Mouse (Mus musculus) heart, adult 18-20 months (tissue): ENCODE measurements around the gene Ms4a2. TPM values are rescaled to one million over a fixed set of nuclear protein-coding genes. Genes with fewer than 3 reads are reported as not detected.

Experiments
- DNase-seq, 2 experiments: peaks; one replicate each; pipeline ENCODE4 v3.0.0; 2021 to 2022; ENCODE audit warnings: mixed read lengths in 1 of 2
- long read RNA-seq, 2 experiments: library from polyadenylated mRNA; stranded (forward); transcript quantifications; one replicate each; pipeline ENCODE4 v2.0.0; 2021
- total RNA-seq, 2 experiments: library from RNA; stranded (reverse); gene quantifications; 2 replicates each; pipeline ENCODE4 v1.2.3; 2021

The Ms4a2 gene
- total RNA-seq = not detected
- long read RNA-seq, experiment 1 = 0 reads
- long read RNA-seq, experiment 2 = 0 reads

DNA sequence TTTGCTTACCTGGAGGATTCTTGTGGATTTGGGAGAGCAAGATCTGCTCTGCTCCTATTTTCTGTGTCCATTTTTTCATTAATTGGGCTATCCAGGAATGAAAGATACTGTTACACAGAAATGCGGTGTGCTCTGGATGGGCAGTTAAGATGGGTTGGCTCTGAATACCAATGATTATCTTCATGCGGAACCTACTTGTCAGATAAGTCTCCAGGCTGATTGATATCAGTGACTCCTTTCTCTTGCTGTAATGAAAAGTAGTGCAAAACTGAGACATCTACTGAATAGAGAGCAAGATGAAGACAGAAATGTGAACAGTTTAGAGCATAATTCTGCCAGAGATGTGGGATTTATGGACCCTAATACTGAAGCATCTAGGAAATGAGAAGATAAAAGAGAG is at the start of gene Ms4a2:
Gene Ms4a2 (minus strand): TSS at position 169 of the 400 bp plus-strand sequence.
- DNase-seq = no peak

DNA sequence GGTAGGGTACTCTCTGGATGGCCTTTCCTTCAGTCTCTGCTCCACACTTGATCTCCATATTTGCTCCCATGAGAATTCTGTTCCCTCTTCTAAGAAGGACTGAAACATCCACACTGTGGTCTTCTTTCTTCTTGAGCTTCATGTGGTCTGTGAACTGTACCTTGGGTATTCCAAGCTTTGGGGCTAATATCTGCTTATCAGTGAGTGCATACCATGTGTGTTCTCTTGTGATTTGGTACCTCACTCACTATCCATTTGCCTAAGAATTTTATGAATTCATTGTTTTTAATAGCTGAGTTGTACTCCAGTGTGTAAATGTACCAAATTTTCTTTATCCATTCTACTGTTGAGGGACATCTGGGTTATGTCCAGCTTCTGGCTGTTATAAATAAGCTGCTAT is 38.0 kb upstream of the Ms4a2 start:
- DNase-seq = no peak

- no peak for DNase-seq
Measured at GRCm38 (mm10) chr19:11660459-11660858, 36.9 kb upstream of the Ms4a2 start, which contains the start of gene Oosp2. Gene Oosp2, minus strand, starts transcription at chr19:11660559.

- no peak for DNase-seq
Measured at GRCm38 (mm10) chr19:11659142-11659541, 35.6 kb upstream of the Ms4a2 start.

GRCm38 (mm10) chr19:11649564-11649963 is 26.0 kb upstream of the Ms4a2 start:
- DNase-seq = no peak

DNA sequence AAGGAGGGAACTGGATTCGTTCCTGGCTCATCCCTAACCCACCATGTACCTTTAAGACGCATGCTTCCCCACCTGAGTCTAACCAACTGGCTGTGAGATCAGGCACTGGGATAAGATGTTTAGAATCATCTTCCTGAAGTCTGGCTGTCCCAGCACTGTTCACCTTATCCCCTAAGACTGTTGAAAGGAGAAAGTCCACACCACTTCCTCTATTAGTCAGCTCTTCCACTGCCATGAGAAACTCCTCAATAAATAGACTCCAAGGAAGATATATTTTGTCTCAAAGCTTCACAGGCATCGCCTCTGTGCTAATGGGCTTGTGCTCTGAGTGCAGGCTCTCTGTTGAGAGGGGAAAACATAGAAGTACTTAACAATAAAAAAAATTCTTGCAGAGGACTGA is 22.6 kb upstream of the Ms4a2 start:
- DNase-seq = no peak

GRCm38 (mm10) chr19:11640732-11641131 is 17.2 kb upstream of the Ms4a2 start, which contains the start of gene Ms4a3:
Gene Ms4a3, minus strand, starts transcription at chr19:11640851.
- DNase-seq = no peak

- DNase-seq = no peak
Measured at GRCm38 (mm10) chr19:11639038-11639437, 15.5 kb upstream of the Ms4a2 start.

- DNase-seq = no peak
Measured at GRCm38 (mm10) chr19:11635572-11635971, 12.1 kb upstream of the Ms4a2 start.

DNA sequence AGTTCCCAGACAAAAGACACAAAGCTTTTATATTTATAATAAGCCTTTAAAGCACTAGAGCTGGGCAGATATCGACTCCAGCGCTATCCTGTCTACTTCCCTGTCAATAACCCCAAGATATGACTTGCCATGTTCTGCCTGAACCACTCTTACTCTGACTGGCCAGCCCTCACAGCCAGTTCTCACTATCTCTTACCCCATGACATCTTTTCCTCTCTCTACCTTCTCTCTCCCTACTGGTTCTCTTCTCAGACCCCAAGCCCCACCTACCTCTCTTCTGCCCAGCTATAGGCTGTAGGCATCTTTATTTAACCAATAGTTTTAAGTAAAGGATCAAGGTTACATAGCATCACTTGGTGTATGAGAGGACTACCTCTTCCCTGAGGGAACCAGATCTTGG is 10.8 kb upstream of the Ms4a2 start:
- DNase-seq = no peak

DNA sequence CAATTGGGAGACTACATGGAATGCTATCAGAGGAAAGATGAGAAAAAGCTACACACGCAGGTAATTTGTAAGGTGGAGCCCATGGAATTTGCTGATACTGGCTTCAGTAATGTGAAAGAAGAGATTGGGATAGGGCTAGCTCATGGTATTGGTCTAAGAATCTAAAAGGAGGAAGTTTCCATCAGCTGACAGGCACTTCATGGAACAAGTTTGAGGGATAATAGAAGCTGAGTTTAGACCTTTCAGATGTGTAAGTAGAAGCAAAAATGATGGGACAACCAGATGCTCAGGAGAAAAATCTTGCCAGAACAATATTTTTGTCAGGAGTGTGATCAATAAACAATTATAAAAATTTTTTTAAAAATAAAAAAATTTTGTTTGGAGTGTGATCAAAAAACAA is 10.2 kb upstream of the Ms4a2 start:
- no peak for DNase-seq

DNA sequence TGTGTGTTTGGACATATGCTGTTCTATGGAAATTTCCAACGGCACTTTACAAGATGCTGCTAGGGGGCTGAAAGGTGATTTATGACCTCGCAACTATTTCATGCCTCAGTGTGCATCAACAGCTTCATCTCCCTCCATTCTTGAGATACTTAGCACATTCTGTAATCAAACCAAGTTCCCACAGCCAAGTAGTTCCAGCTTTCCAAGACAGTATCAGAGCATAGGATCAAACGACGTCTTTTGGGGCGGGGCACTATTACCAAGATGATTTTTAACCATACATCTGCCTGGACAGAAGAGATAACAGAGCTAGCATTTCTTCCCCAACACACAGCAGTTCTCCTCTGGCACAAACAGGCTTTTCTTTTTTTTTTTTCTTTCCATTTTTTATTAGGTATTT is 1.7 kb upstream of the Ms4a2 start:
- no peak for DNase-seq

DNA sequence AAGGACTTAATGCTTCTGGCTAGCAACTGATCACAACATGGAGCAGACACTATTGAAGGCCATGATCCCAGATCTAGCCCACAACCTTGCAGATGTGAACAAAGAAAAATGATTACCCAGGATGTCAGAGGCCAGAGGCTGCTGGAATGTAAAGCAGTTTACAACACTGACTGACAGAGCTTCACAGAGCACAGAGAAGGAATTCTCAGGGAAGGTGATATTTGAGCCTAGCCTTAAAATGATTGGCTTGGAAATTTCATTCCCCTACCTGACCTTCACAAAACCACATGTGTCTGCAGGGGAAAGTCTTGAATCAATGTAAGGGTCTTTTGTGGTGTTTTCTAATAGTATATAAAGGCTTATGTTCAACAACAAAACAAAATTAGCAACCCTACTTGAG is 1.3 kb upstream of the Ms4a2 start:
- no peak for DNase-seq

- DNase-seq = no peak
Measured at GRCm38 (mm10) chr19:11617983-11618382, 5.5 kb downstream of the Ms4a2 start.

GRCm38 (mm10) chr19:11614805-11615204 is 8.7 kb downstream of the Ms4a2 start:
- DNase-seq = no peak

DNA sequence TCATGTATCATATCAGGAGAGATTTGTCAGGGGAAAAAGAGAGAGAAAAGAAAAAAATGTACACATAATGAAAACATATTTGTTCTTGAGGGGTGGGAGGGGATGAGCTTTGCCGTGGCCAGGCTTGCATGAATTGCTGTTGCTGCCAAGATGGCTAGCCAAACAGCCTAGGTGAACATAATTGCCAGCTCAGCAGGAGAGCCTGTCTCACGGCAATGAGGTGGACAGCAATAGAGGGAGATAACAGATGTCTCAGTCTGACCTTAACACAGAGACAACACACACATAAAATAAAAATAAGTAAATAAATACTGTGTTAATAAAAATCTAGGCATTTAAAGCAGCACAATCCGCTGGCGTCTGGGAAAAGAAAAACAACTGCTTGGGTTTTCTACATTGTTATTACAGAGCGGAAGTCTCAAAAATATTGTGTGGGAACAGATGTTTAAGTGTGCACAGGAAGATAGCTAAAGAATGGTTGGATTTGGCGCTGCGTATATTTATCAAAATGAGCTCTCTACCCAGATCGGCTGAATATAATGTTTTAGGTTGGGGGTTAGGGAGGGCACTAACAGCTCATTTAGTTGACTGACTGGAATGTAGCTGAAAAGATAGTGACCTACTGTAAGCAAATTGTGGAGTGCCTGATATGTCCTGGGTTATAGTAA is 9.6 kb downstream of the Ms4a2 start:
- DNase-seq = no peak

DNA sequence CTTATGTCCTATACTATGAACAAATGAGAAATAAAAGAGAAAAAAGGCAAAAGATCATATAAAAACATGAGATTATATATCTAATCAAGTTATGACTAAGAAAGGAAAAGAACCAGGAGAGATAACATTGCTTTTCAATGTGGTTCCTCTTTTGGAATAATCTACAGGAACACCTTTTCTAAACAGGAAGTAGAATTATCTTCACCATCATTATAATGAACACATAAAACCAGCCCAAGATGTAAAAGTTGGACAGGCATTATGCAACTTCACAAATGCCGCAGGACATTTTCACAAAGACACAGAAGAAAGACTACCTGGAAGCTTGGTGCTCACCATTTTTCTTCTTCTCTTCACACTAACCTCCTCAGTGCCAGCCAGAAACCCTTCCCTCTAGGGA is 10.4 kb downstream of the Ms4a2 start:
- DNase-seq = no peak

DNA sequence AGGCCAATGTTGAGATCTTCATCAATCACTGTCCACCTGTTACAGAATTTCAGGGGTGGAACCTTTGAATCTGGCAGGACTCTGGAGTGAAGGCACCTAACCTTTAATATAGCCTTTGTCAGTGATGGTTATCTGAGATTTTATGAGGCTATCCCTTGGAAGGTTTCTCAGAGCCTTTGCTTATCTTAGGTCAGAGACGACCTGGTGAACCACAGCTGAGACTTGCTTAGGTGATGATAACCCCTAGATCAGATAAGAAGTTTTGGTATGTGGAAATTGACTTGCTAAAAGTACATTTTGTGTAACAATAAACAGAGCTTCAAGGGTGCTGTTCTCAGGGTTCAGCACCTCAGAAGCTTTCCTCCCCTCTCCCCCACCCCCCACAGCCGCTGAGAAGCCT is 11.2 kb downstream of the Ms4a2 start:
- DNase-seq = no peak

DNA sequence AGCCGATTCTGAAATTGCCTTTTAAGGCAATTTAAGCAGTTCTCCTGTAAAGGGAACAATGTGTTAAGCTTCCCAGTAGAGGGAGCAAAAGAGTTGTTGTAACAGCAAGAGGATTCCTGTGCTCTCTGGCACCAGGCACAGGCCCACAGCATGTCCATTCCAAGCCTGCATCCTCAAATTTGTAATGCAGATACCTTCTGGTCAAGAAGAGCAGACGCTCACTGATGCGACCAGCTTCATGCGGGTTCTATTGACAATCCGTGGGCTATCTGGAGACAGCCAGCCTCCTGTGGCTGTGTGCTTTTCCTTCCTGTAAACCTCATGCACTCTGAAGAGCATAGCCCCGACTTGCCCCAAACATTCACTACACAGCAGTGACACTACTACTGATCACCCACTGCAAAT is 12.0 kb downstream of the Ms4a2 start:
- peak in 1 of 2 experiments; percentile 46 for DNase-seq

DNA sequence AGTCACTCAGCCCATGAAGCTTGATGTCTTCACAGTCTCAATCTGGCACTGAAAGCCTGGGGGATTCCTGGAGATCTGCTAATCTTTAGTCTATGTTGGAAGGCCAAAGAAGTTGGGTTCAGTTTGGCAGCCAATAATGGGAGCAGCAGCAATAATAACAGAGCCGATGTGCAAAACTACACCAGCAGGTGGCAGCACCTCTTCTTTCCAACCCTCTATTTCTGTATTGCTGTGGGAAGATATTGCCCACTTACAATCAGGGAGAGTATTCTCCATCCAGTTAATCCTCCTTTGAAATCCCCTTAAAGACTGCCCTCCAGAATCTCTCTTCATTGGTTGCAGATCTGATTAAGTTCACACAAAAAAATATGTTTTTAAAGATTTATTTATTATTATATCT is 15.3 kb downstream of the Ms4a2 start:
- peak in 1 of 2 experiments; percentile 51 for DNase-seq

- peak in 1 of 2 experiments; percentile 28 for DNase-seq
Measured at GRCm38 (mm10) chr19:11604603-11605002, 18.9 kb downstream of the Ms4a2 start, which contains the start of gene Ms4a6d. Gene Ms4a6d, minus strand, starts transcription at chr19:11604849.

DNA sequence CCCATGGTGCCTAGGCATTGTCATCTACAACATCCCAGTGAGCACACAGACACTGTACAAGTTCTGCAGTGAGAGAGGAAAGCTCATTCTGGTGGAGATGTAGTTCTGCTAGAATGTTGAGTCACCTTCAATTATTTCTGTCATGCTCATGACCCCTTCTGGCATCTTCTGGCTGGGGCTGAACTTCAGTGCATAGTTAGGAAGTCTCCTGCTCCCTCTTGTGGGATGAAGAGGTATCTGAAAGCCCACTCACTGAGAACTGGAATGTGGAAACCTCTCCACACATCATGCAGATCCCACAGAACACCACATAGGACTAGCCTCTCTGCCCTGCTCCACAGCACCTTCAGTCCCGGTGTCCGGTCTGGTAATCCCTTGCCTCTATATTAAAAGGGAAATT is 21.5 kb downstream of the Ms4a2 start:
- DNase-seq = peak; percentile 47 to 60

DNA sequence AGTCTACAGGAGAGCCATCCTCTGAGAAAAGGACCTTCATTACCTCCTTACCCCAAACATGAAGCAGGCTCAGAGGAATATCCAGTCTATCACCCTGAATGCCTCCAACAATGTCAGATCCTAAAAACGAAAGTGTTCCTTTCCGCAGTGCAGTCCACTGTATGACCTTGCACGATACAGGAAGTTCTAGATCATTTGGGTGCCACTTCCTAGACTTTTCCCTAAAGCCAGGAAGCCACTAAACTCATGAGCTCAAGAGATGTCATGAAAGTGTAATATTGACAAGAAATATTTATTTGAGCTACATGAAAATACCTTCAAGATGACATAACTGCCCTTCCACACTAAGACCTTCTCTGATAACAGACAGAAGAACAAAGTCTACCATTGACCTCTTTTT is 22.2 kb downstream of the Ms4a2 start:
- no peak for DNase-seq

- no peak for DNase-seq
Measured at GRCm38 (mm10) chr19:11589891-11590449, 33.5 kb downstream of the Ms4a2 start.
